Mouse (Mus musculus): Measurements from ENCODE around the gene Gm6993. TPM values are rescaled to one million over a fixed set of nuclear protein-coding genes. Genes with fewer than 3 reads are reported as not detected.

Gene Gm6993
- polyA plus RNA-seq, 1 experiment from 2014 or later = not detected

GRCm38 (mm10) chr12:31228878-31229277 is 11.7 kb upstream of the Gm6993 start:
- no peaks in the 10 kb centered on the region for H3K36me3 ChIP-seq (ENCODE audit: control insufficient read depth, insufficient read depth, low read length)
- H3K27ac ChIP-seq (ENCODE audit: low read depth, low read length) = no peak overlapping the region
- ATAC-seq (replicated peaks; ENCODE audit: low FRiP score) (no peak), DNase-seq (ENCODE audit: low spot score) (no peak)
- H3K4me1 ChIP-seq (replicated peaks; ENCODE audit: control insufficient read depth, insufficient read depth, low read length) = no peaks in the 10 kb centered on the region
- H3K9ac ChIP-seq (ENCODE audit: low read length) = no peak overlapping the region
- no peaks in the 10 kb centered on the region for H3K27me3 ChIP-seq (ENCODE audit: control insufficient read depth, insufficient read depth, low read length)
- 62% methylated on average over 7 of the region's 7 CpGs for whole genome bisulfite sequencing
- H3K9me3 ChIP-seq (ENCODE audit: control insufficient read depth, low read length) = no peaks in the 10 kb centered on the region
- H3K4me3 ChIP-seq (ENCODE audit: low read depth, low read length) = no peak overlapping the region
- no peak overlapping the region for H3K4me2 ChIP-seq (ENCODE audit: low read depth, low read length, severe bottlenecking)

DNA sequence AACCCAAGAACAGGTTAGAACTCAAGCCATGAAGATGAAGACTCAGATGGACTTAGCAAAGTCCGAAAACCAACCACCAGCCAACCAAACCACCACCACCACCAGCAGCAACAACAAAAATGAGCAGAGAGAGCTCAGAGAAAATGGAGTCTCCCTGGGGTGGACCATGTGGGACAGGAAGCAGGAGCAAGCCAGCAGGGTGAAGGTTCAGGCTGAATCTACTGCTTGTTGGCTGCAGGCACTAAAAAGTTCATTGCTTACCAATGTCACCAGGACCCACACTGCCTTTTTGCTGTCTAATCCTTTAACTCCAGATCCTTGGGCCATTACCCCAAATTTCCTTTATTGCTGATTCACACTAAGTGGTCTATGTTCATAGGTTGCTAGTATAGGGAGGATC is 7.9 kb upstream of the Gm6993 start:
- DNase-seq (ENCODE audit: low spot score) = no peak
- Histone ChIP-seq H3K4me3 (ENCODE audit: low read depth, low read length) (no peak overlapping the region), H3K27me3 (ENCODE audit: control insufficient read depth, insufficient read depth, low read length) (no peaks in the 10 kb centered on the region), H3K4me2 (ENCODE audit: low read depth, low read length, severe bottlenecking) (no peak overlapping the region), H3K9ac (ENCODE audit: low read length) (no peak overlapping the region), H3K4me1 (replicated peaks; ENCODE audit: control insufficient read depth, insufficient read depth, low read length) (no peaks in the 10 kb centered on the region), H3K27ac (ENCODE audit: low read depth, low read length) (no peak overlapping the region), H3K36me3 (ENCODE audit: control insufficient read depth, insufficient read depth, low read length) (no peaks in the 10 kb centered on the region), H3K9me3 (ENCODE audit: control insufficient read depth, low read length) (no peaks in the 10 kb centered on the region)
- WGBS = 91% methylated on average over 1 of the region's 1 CpGs
- no peak for ATAC-seq (replicated peaks; ENCODE audit: low FRiP score)

DNA sequence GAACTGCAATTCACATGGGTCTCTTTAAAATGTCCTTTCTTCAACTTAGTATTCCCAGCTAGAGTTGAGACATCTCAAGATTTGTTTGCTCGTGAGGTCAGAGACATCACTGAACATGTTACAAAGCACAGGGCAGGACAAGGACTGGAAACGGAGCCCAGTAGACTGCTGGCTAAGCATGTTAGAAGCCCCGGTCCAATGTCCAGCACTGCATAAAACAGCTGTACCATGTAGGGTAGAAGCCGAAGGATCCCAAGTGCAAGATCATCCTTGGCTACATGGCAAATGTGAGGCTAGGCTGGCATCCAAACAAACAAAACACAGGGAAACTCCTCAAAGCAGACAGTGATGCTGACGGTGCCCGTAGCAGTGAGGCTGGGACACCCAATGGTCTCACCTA is 5.6 kb upstream of the Gm6993 start:
- H3K9me3 ChIP-seq (ENCODE audit: control insufficient read depth, low read length) = no peaks in the 10 kb centered on the region
- no peak overlapping the region for H3K9ac ChIP-seq (ENCODE audit: low read length)
- H3K4me1 ChIP-seq (replicated peaks; ENCODE audit: control insufficient read depth, insufficient read depth, low read length) = no peaks in the 10 kb centered on the region
- H3K4me3 ChIP-seq (ENCODE audit: low read depth, low read length) = no peak overlapping the region
- H3K36me3 ChIP-seq (ENCODE audit: control insufficient read depth, insufficient read depth, low read length) = no peaks in the 10 kb centered on the region
- ATAC-seq (replicated peaks; ENCODE audit: low FRiP score) (no peak), DNase-seq (ENCODE audit: low spot score) (no peak)
- H3K27ac ChIP-seq (ENCODE audit: low read depth, low read length) = no peak overlapping the region
- 93% methylated on average over 6 of the region's 6 CpGs for WGBS
- H3K4me2 ChIP-seq (ENCODE audit: low read depth, low read length, severe bottlenecking) = no peak overlapping the region
- no peaks in the 10 kb centered on the region for H3K27me3 ChIP-seq (ENCODE audit: control insufficient read depth, insufficient read depth, low read length)

- no peak for ATAC-seq (replicated peaks; ENCODE audit: low FRiP score)
- Histone ChIP-seq H3K4me1 (replicated peaks; ENCODE audit: control insufficient read depth, insufficient read depth, low read length) (no peaks in the 10 kb centered on the region), H3K4me3 (ENCODE audit: low read depth, low read length) (no peak overlapping the region), H3K9ac (ENCODE audit: low read length) (no peak overlapping the region), H3K27me3 (ENCODE audit: control insufficient read depth, insufficient read depth, low read length) (no peaks in the 10 kb centered on the region), H3K27ac (ENCODE audit: low read depth, low read length) (no peak overlapping the region), H3K9me3 (ENCODE audit: control insufficient read depth, low read length) (no peaks in the 10 kb centered on the region), H3K36me3 (ENCODE audit: control insufficient read depth, insufficient read depth, low read length) (no peaks in the 10 kb centered on the region), H3K4me2 (ENCODE audit: low read depth, low read length, severe bottlenecking) (no peak overlapping the region)
- DNase-seq (ENCODE audit: low spot score) = no peak
- WGBS = 71% methylated on average over 12 of the region's 12 CpGs
Measured at GRCm38 (mm10) chr12:31236861-31237595, 3.5 kb upstream of the Gm6993 start.

DNA sequence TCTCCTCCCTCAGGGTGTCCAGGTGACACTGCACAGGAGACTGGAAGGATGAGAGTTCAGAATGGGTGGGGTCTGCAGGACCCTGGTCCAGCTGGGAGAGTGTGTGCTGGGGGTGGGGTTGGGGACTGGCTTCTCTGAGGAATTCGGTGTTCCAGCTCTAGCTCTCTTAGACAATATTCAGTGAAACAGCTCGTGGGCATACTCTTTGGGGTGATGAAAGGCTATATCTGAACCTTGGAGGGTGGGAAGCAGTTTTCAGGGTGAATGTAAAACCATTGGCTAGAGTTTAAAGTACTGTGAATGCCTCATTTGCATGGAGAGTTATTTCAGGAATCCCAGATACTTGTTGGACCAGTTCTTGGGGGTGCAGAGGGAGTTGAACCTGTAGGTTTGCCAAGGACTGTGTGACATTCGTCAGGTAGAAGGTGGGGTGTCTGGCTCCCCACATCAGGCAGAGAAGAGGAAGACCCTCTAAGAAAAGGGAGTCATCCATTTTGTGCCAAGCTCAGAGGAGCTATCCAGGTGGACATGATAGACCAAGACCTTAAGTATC is 1.5 kb upstream of the Gm6993 start:
- 74% methylated on average over 3 of the region's 3 CpGs for WGBS
- Histone ChIP-seq H3K4me3 (ENCODE audit: low read depth, low read length) (no peak overlapping the region), H3K27ac (ENCODE audit: low read depth, low read length) (no peak overlapping the region), H3K4me2 (ENCODE audit: low read depth, low read length, severe bottlenecking) (no peak overlapping the region), H3K27me3 (ENCODE audit: control insufficient read depth, insufficient read depth, low read length) (no peaks in the 10 kb centered on the region), H3K4me1 (replicated peaks; ENCODE audit: control insufficient read depth, insufficient read depth, low read length) (no peaks in the 10 kb centered on the region), H3K36me3 (ENCODE audit: control insufficient read depth, insufficient read depth, low read length) (no peaks in the 10 kb centered on the region), H3K9ac (ENCODE audit: low read length) (no peak overlapping the region), H3K9me3 (ENCODE audit: control insufficient read depth, low read length) (no peaks in the 10 kb centered on the region)
- DNase-seq (ENCODE audit: low spot score) (no peak), ATAC-seq (replicated peaks; ENCODE audit: low FRiP score) (no peak)

- WGBS = 81% methylated on average over 4 of the region's 4 CpGs
- H3K4me1 ChIP-seq (replicated peaks; ENCODE audit: control insufficient read depth, insufficient read depth, low read length) = no peaks in the 10 kb centered on the region
- H3K9me3 ChIP-seq (ENCODE audit: control insufficient read depth, low read length) = no peaks in the 10 kb centered on the region
- no peak overlapping the region for H3K27ac ChIP-seq (ENCODE audit: low read depth, low read length)
- H3K4me3 ChIP-seq (ENCODE audit: low read depth, low read length) = no peak overlapping the region
- no peak overlapping the region for H3K9ac ChIP-seq (ENCODE audit: low read length)
- no peaks in the 10 kb centered on the region for H3K27me3 ChIP-seq (ENCODE audit: control insufficient read depth, insufficient read depth, low read length)
- no peak overlapping the region for H3K4me2 ChIP-seq (ENCODE audit: low read depth, low read length, severe bottlenecking)
- ATAC-seq (replicated peaks; ENCODE audit: low FRiP score) (no peak), DNase-seq (ENCODE audit: low spot score) (no peak)
- no peaks in the 10 kb centered on the region for H3K36me3 ChIP-seq (ENCODE audit: control insufficient read depth, insufficient read depth, low read length)
Measured at GRCm38 (mm10) chr12:31239798-31240197, 772 bp upstream of the Gm6993 start.

GRCm38 (mm10) chr12:31241595-31242342 is 1.2 kb downstream of the Gm6993 start:
- Histone ChIP-seq H3K27me3 (ENCODE audit: control insufficient read depth, insufficient read depth, low read length) (no peaks in the 10 kb centered on the region), H3K4me1 (replicated peaks; ENCODE audit: control insufficient read depth, insufficient read depth, low read length) (no peaks in the 10 kb centered on the region), H3K9me3 (ENCODE audit: control insufficient read depth, low read length) (no peaks in the 10 kb centered on the region), H3K36me3 (ENCODE audit: control insufficient read depth, insufficient read depth, low read length) (no peaks in the 10 kb centered on the region), H3K9ac (ENCODE audit: low read length) (no peak overlapping the region), H3K4me2 (ENCODE audit: low read depth, low read length, severe bottlenecking) (no peak overlapping the region), H3K4me3 (ENCODE audit: low read depth, low read length) (no peak overlapping the region), H3K27ac (ENCODE audit: low read depth, low read length) (no peak overlapping the region)
- 79% methylated on average over 6 of the region's 6 CpGs for WGBS
- ATAC-seq (replicated peaks; ENCODE audit: low FRiP score) = no peak
- no peak for DNase-seq (ENCODE audit: low spot score)

- Histone ChIP-seq H3K4me1 (replicated peaks; ENCODE audit: control insufficient read depth, insufficient read depth, low read length) (no peaks in the 10 kb centered on the region), H3K4me2 (ENCODE audit: low read depth, low read length, severe bottlenecking) (no peak overlapping the region), H3K36me3 (ENCODE audit: control insufficient read depth, insufficient read depth, low read length) (no peaks in the 10 kb centered on the region), H3K4me3 (ENCODE audit: low read depth, low read length) (no peak overlapping the region), H3K9ac (ENCODE audit: low read length) (no peak overlapping the region), H3K27me3 (ENCODE audit: control insufficient read depth, insufficient read depth, low read length) (no peaks in the 10 kb centered on the region), H3K27ac (ENCODE audit: low read depth, low read length) (no peak overlapping the region), H3K9me3 (ENCODE audit: control insufficient read depth, low read length) (no peaks in the 10 kb centered on the region)
- WGBS = 83% methylated on average over 2 of the region's 2 CpGs
- no peak for ATAC-seq (replicated peaks; ENCODE audit: low FRiP score)
- no peak for DNase-seq (ENCODE audit: low spot score)
Measured at GRCm38 (mm10) chr12:31244001-31244400, 3.4 kb downstream of the Gm6993 start.

Data from forebrain, embryonic 11.5 days (tissue).